Mouse (Mus musculus) small intestine, adult 2 months (tissue): Measurements from ENCODE around the gene Gm4924. TPM values are rescaled to one million over a fixed set of nuclear protein-coding genes. Genes with fewer than 3 reads are reported as not detected.

Experiments used
- H3K27ac ChIP-seq: fragments of 200-500 bp; 2 replicates; pipeline ENCODE4 v1.5.1; 2012; ENCODE audit warnings: low read depth, low read length, control low read depth, inconsistent platforms; ENCODE audit not compliant: insufficient read depth
- H3K27me3 ChIP-seq: fragments of 200-500 bp; 2 replicates; pipeline ENCODE4 v1.6.1; 2012; ENCODE audit warnings: mild to moderate bottlenecking, moderate library complexity, low read length, inconsistent platforms; ENCODE audit not compliant: control insufficient read depth, insufficient read depth
- H3K36me3 ChIP-seq: fragments of 200-500 bp; 2 replicates; pipeline ENCODE4 v1.6.1; 2012; ENCODE audit warnings: mild to moderate bottlenecking, low read length, control low read depth, inconsistent platforms; ENCODE audit not compliant: control insufficient read depth, insufficient read depth
- H3K4me1 ChIP-seq: fragments of 200-500 bp; 2 replicates; pipeline ENCODE4 v1.6.1; 2012; ENCODE audit warnings: low read length, inconsistent platforms, mixed read lengths; ENCODE audit not compliant: control insufficient read depth, insufficient read depth, insufficient read length
- H3K4me3 ChIP-seq: fragments of 200-500 bp; 2 replicates; pipeline ENCODE4 v1.5.1; 2012; ENCODE audit warnings: low read depth, mild to moderate bottlenecking, control low read depth, inconsistent platforms, low read length, moderate library complexity
- CTCF ChIP-seq: fragments of 200-500 bp; IDR thresholded peaks from 2 replicates; pipeline ENCODE4 v1.5.1; 2012; ENCODE audit warnings: low read depth, mild to moderate bottlenecking, control low read depth, inconsistent platforms, low read length, moderate library complexity, mixed read lengths; ENCODE audit not compliant: insufficient replicate concordance, insufficient read length; ENCODE audit errors: extremely low read depth
- POLR2A ChIP-seq: fragments of 200-500 bp; IDR thresholded peaks from 2 replicates; pipeline ENCODE4 v1.6.1; 2012; ENCODE audit warnings: low read depth, mild to moderate bottlenecking, control low read depth, inconsistent platforms, low read length, moderate library complexity
- polyA plus RNA-seq: library from polyadenylated mRNA; depleted of rRNA; stranded (reverse); fragments of >200 nt; gene quantifications from 2 replicates; pipeline ENCODE4 v1.2.3, GENCODE M21; 2012; rRNA removed

Gene Gm4924
- polyA plus RNA-seq, 1 experiment: 0.09 TPM

DNA sequence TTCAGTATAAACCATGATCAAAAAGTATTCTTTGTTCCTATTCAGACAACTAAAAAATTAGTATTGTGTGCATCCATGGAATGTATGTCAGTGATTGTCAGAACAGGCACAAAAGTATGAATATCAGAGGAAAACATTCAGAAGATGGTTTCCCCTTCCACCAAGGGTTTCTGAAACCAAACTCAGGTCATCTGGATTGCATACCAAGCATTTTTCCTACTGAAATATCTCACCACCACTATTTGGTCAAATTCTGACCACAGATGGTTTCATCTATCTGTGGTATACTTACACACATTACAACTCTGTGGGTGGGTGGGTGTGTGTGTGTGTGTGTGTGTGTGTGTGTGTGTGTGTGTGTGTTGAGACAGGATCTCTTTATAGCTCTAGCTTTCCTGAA, 69.6 kb downstream of the Gm4924 start:
- TF ChIP-seq CTCF (no peak), POLR2A (no peak)
- H3K27me3 ChIP-seq: no peaks in the 10 kb centered on the region
- H3K4me1 ChIP-seq: no peaks in the 10 kb centered on the region

More for the DNA sequence above, 69.6 kb downstream of the Gm4924 start:
- Histone ChIP-seq H3K4me3 (no peak overlapping the region), H3K36me3 (no peaks in the 10 kb centered on the region), H3K27ac (no peak overlapping the region)

Other genes with a start within 250 kb of the Gm4924 start
- 0.08 TPM in 1 of 2 replicates, not detected in the other for gene AU041133, start 226.2 kb upstream of the Gm4924 start, polyA plus RNA-seq
- 0.13 and 0.24 TPM in 2 replicates for gene Zfp938, start 113.0 kb upstream of the Gm4924 start, polyA plus RNA-seq
- gene 4932415D10Rik, start 37.7 kb upstream of the Gm4924 start, polyA plus RNA-seq: not detected in 2 replicates
- not detected in 2 replicates for gene Gm1553, start 138.4 kb downstream of the Gm4924 start, polyA plus RNA-seq